Mouse (Mus musculus): ENCODE measurements around the gene Evx2.

DNA sequence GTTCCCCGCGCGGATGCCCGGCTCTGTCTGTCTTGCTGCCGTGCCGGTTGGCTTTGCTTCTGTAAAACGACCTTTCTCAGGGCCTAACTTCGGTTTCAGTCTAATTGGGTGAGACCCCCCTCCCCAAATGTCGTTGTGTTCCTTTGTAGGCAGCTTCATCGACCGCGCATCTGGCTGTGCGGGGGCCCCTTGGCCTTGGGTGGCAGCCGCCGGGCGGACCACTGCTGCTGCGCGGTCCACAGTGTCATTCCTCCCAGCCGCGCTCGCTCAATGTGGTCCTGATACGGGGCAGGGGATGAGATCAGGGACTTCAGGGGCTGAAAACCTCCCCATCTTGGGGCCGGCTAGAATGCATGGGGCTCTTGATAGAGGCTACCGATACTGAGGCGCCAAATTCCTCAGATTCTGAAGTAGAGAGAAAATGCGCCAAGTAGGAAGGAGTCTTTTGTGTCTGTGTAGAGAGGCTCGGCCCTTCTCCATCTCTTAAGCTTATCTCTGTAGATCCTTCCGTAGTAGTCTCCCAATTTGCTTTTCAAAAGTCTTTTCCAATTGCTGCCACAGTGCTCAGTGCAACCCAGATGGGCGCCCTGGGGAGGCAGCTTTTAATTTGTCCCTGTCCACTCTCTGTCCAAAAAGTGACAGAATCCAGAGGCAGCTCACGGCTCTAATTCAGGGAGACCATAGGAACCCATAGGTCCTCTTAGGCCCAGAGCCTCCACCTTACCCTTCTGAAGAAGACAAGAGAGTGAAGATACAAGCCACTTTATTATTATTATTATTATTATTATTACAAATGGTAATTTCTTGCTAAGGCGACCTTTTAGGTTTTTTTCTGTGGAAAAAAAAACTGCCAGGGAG is 28.6 kb upstream of the Evx2 start:
- TF ChIP-seq POLR2A (IDR thresholded peaks at IDR 0.05; ENCODE audit: borderline replicate concordance, low read depth, low read length) (no peak), CTCF (IDR thresholded peaks at IDR 0.05; ENCODE audit: low read depth, low read length) (no peak)
